Mouse (Mus musculus) thymus, postnatal 14 days (tissue): Measurements from ENCODE around the gene Gm10188.

Source experiments
- DNase-seq: peaks from one replicate; pipeline ENCODE4 v3.0.0; 2021

Gene Gm10188

GRCm38 (mm10) chr1:132191786-132192680, 37.5 kb downstream of the Gm10188 start:
- DNase-seq: no peak

- no peak for DNase-seq
Observed at GRCm38 (mm10) chr1:132191093-132191785, 38.3 kb downstream of the Gm10188 start, which contains the start of the genes Lemd1 and AC124108.1. Gene Lemd1 (plus strand): TSS chr1:132191431. Gene AC124108.1 (plus strand): TSS chr1:132191457.

GRCm38 (mm10) chr1:132190621-132191092, 38.9 kb downstream of the Gm10188 start:
- no peak for DNase-seq

- DNase-seq: no peak
Observed at GRCm38 (mm10) chr1:132190040-132190513, 39.5 kb downstream of the Gm10188 start.

GRCm38 (mm10) chr1:132189231-132189630, 40.3 kb downstream of the Gm10188 start:
- no peak for DNase-seq

DNA sequence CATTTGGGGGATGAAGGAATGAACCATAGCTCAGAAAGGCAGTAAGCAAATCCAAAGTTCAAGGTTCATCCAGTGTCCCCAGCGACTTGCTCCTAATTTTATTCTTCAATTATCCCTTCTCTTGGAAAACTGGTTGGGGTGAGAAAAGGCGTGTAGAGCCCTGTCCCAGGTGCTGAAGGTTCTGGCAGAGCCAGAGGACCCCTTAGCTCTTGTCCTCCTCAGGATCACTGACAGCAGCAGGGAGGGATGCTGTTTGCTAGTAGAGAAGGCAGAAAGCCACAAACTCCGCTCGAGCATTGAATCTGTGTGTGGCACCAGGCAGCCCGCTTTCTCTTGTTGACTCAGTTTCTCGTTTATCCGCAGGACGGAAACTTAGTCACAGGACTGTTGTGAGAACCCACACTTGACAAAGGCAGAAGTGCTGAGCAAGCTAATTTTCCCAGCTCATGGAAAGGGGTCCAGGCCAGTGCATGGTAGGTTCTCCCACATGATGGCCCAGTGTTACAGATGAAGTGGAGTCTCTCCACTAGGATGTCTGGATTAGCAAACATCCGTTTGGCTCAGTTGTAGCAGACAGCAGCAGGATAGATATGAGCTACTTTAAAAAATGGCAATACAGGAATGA, 41.0 kb downstream of the Gm10188 start:
- DNase-seq: no peak

DNA sequence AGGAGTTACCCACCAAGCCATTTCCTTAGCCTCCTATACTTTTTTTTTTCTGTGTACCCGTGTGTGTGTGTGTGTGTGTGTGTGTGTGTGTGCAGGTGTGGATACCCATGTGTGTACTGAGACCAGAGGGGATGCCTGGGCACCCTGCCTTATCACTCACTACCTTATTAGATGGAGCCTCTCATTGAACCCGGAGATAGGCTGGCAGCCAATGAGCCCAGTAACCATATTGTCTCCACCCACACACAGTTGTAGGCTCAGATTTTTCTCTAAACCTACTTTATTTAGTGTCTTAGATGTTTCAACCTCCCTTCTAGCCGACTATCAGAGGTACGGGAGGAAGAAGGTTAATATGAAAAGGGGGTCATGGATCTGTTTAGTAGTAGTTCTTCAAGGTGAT, 43.3 kb downstream of the Gm10188 start:
- DNase-seq: no peak
